Mouse (Mus musculus) kidney, postnatal 0 days (tissue): ENCODE measurements around the gene Ccdc90b. TPM values are rescaled to one million over a fixed set of nuclear protein-coding genes. Genes with fewer than 3 reads are reported as not detected.

ENCODE experiments used
- ATAC-seq: fragments of 200-750 bp; cut with Nextera tagmentation; replicated peaks from 2 replicates; pipeline ENCODE4 v1.8.0; 2017; ENCODE audit warnings: low read depth, moderate number of reproducible peaks, moderate TSS enrichment, moderate library complexity; ENCODE audit not compliant: low FRiP score
- DNase-seq: peaks from one replicate; pipeline ENCODE4 v3.0.0-alpha.2; 2016; ENCODE audit warnings: low spot score
- H3K27ac ChIP-seq: fragments of 300-500 bp; sonication (generic); 2 replicates; pipeline ENCODE4 v1.5.1; 2014; ENCODE audit warnings: mild to moderate bottlenecking
- H3K27me3 ChIP-seq: fragments of 300-500 bp; sonication (generic); 2 replicates; pipeline ENCODE4 v1.6.1; 2014; ENCODE audit warnings: low read length, mixed read lengths; ENCODE audit not compliant: insufficient read depth
- H3K36me3 ChIP-seq: fragments of 300-500 bp; sonication (generic); 2 replicates; pipeline ENCODE4 v1.6.1; 2014; ENCODE audit warnings: low read length, mixed read lengths; ENCODE audit not compliant: insufficient read depth
- H3K4me1 ChIP-seq: fragments of 300-500 bp; sonication (generic); replicated peaks from 2 replicates; pipeline ENCODE4 v1.6.1; 2014; ENCODE audit warnings: antibody characterized with exemption, low read length, mixed read lengths; ENCODE audit not compliant: insufficient read depth
- H3K4me2 ChIP-seq: fragments of 300-500 bp; sonication (generic); 2 replicates; pipeline ENCODE4 v1.6.1; 2014; ENCODE audit warnings: mild to moderate bottlenecking, low read length, moderate library complexity, mixed read lengths
- H3K4me3 ChIP-seq: fragments of 300-500 bp; sonication (generic); replicated peaks from 2 replicates; pipeline ENCODE4 v1.5.1; 2014; ENCODE audit warnings: low read depth, low read length
- H3K9ac ChIP-seq: fragments of 300-500 bp; sonication (generic); 2 replicates; pipeline ENCODE4 v1.6.1; 2014; ENCODE audit warnings: low read depth, low read length
- H3K9me3 ChIP-seq: fragments of 300-500 bp; sonication (generic); replicated peaks from 2 replicates; pipeline ENCODE4 v1.6.1; 2016; ENCODE audit warnings: low read length, inconsistent platforms, mixed read lengths
- CTCF ChIP-seq: IDR thresholded peaks from 2 replicates; pipeline ENCODE4 v1.5.1; 2016; ENCODE audit warnings: antibody characterized with exemption, low read depth, mild to moderate bottlenecking, moderate library complexity
- WGBS: fragments of 180-500 bp; shearing (Covaris S2); extraction: QIAGEN DNeasy Blood & Tissue Kit; methylation state at CpG from one replicate; pipeline ENCODE4 v1.1.7; 2014; 5-methylcytosine and 5-hydroxymethylcytosine counted together
- polyA plus RNA-seq: library from polyadenylated mRNA; unstranded; fragments of >200 nt; fragmentation: Nextera tagmentation; extraction: Ambion mirVana; gene quantifications from 2 replicates; pipeline ENCODE4 v1.2.1, GENCODE M21; 2015

Gene Ccdc90b
- polyA plus RNA-seq, 1 experiment from 2014 or later = 70.7 TPM

GRCm38 (mm10) chr7:92589986-92590385 lies 29.0 kb downstream of the Ccdc90b start:
- no peak for DNase-seq
- Histone ChIP-seq H3K4me2 (no peak overlapping the region), H3K4me1 (no peaks in the 10 kb centered on the region), H3K4me3 (no peak overlapping the region), H3K9ac (no peak overlapping the region), H3K36me3 (no peaks in the 10 kb centered on the region), H3K9me3 (no peaks in the 10 kb centered on the region), H3K27ac (no peak overlapping the region), H3K27me3 (no peaks in the 10 kb centered on the region)
- ATAC-seq = no peak
- no peak for TF ChIP-seq CTCF
- WGBS = 87% methylated on average over 7 of the region's 7 CpGs

GRCm38 (mm10) chr7:92590842-92591241 lies 29.9 kb downstream of the Ccdc90b start:
- 82% methylated on average over 2 of the region's 2 CpGs for WGBS
- H3K36me3 ChIP-seq = no peaks in the 10 kb centered on the region
- H3K9me3 ChIP-seq = no peaks in the 10 kb centered on the region
- H3K9ac ChIP-seq = no peak overlapping the region
- DNase-seq (no peak), ATAC-seq (no peak)
- H3K4me3 ChIP-seq = no peak overlapping the region
- H3K4me2 ChIP-seq = no peak overlapping the region
- no peak for TF ChIP-seq CTCF
- no peaks in the 10 kb centered on the region for H3K27me3 ChIP-seq
- no peaks in the 10 kb centered on the region for H3K4me1 ChIP-seq
- H3K27ac ChIP-seq = no peak overlapping the region

GRCm38 (mm10) chr7:92604961-92605360 lies 44.0 kb downstream of the Ccdc90b start:
- Histone ChIP-seq H3K27me3 (no peaks in the 10 kb centered on the region), H3K27ac (no peak overlapping the region), H3K9me3 (no peaks in the 10 kb centered on the region), H3K4me2 (no peak overlapping the region), H3K4me3 (no peak overlapping the region), H3K4me1 (no peaks in the 10 kb centered on the region), H3K36me3 (no peaks in the 10 kb centered on the region), H3K9ac (no peak overlapping the region)
- DNase-seq = no peak
- no peak for TF ChIP-seq CTCF
- WGBS = 89% methylated on average over 7 of the region's 7 CpGs
- ATAC-seq = no peak

GRCm38 (mm10) chr7:92610830-92611229 lies 49.9 kb downstream of the Ccdc90b start:
- H3K9me3 ChIP-seq = no peaks in the 10 kb centered on the region
- WGBS = 68% methylated on average over 7 of the region's 7 CpGs
- H3K27ac ChIP-seq = no peak overlapping the region
- no peaks in the 10 kb centered on the region for H3K4me1 ChIP-seq
- H3K27me3 ChIP-seq = no peaks in the 10 kb centered on the region
- H3K4me3 ChIP-seq = no peak overlapping the region
- 0 out of 2 replicates have a peak, but pooled peaks cover 2% of the 10 kb centered on the region for H3K36me3 ChIP-seq
- H3K9ac ChIP-seq = no peak overlapping the region
- no peak for DNase-seq
- no peak overlapping the region for H3K4me2 ChIP-seq
- no peak for ATAC-seq
- TF ChIP-seq CTCF = no peak

- Histone ChIP-seq H3K4me1 (no peaks in the 10 kb centered on the region), H3K4me2 (no peak overlapping the region), H3K9ac (no peak overlapping the region), H3K4me3 (no peak overlapping the region), H3K36me3 (no peaks in the 10 kb centered on the region), H3K27me3 (no peaks in the 10 kb centered on the region), H3K27ac (no peak overlapping the region), H3K9me3 (no peaks in the 10 kb centered on the region)
- peak; percentile 56 for TF ChIP-seq CTCF
- 45% methylated on average over 2 of the region's 2 CpGs for WGBS
- no peak for ATAC-seq
- DNase-seq = no peak
Measured at GRCm38 (mm10) chr7:92624488-92624887, 63.5 kb downstream of the Ccdc90b start.

GRCm38 (mm10) chr7:92630167-92630566 lies 69.2 kb downstream of the Ccdc90b start:
- Histone ChIP-seq H3K4me3 (no peak overlapping the region), H3K9me3 (no peaks in the 10 kb centered on the region), H3K4me1 (no peaks in the 10 kb centered on the region), H3K27ac (no peak overlapping the region), H3K9ac (no peak overlapping the region), H3K27me3 (no peaks in the 10 kb centered on the region), H3K4me2 (no peak overlapping the region), H3K36me3 (no peaks in the 10 kb centered on the region)
- TF ChIP-seq CTCF = peak; percentile 56; the same call in 1 of the 2 replicates
- DNase-seq (peak; percentile 50), ATAC-seq (no peak)
- 36% methylated on average over 2 of the region's 2 CpGs for WGBS

Other genes with a start within 250 kb of the Ccdc90b start
- gene Ankrd42, start 76.0 kb downstream of the Ccdc90b start, polyA plus RNA-seq = 4.5 and 5.5 TPM in 2 replicates
- gene Pcf11, start 108.8 kb downstream of the Ccdc90b start, polyA plus RNA-seq = 17.8 and 20.9 TPM in 2 replicates
- 5.6 and 6.0 TPM in 2 replicates for gene Rab30, start 180.5 kb downstream of the Ccdc90b start, polyA plus RNA-seq